Mouse (Mus musculus) limb, embryonic 14.5 days (tissue): ENCODE results near the gene 9930022D16Rik. TPM values are rescaled to one million over a fixed set of nuclear protein-coding genes. Genes with fewer than 3 reads are reported as not detected.

Experiments
- ATAC-seq: fragments of 200-750 bp; cut with Nextera tagmentation; 2 replicates; pipeline ENCODE4 v1.8.0; 2017; ENCODE audit warnings: low read depth, moderate number of reproducible peaks, moderate TSS enrichment; ENCODE audit not compliant: low FRiP score
- DNase-seq: peaks from one replicate; pipeline ENCODE4 v3.0.0-alpha.2; 2015; ENCODE audit warnings: low spot score
- H3K27ac ChIP-seq: fragments of 300-500 bp; sonication (generic); replicated peaks from 2 replicates; pipeline ENCODE4 v1.5.1; 2014; ENCODE audit warnings: low read depth, mild to moderate bottlenecking, low read length, moderate library complexity, mixed read lengths
- H3K27me3 ChIP-seq: fragments of 300-500 bp; sonication (generic); 2 replicates; pipeline ENCODE4 v1.6.1; 2014; ENCODE audit warnings: low read length, mixed read lengths; ENCODE audit not compliant: control insufficient read depth, insufficient read depth
- H3K36me3 ChIP-seq: fragments of 300-500 bp; sonication (generic); 2 replicates; pipeline ENCODE4 v1.6.1; 2014; ENCODE audit warnings: mild to moderate bottlenecking, low read length, moderate library complexity, mixed read lengths; ENCODE audit not compliant: control insufficient read depth, insufficient read depth
- H3K4me1 ChIP-seq: fragments of 300-500 bp; sonication (generic); 2 replicates; pipeline ENCODE4 v1.6.1; 2014; ENCODE audit warnings: antibody characterized with exemption, low read length, mixed read lengths; ENCODE audit not compliant: control insufficient read depth, insufficient read depth
- H3K4me2 ChIP-seq: fragments of 300-500 bp; sonication (generic); replicated peaks from 2 replicates; pipeline ENCODE4 v1.6.1; 2014; ENCODE audit warnings: low read depth, mild to moderate bottlenecking, low read length, moderate library complexity; ENCODE audit not compliant: severe bottlenecking
- H3K4me3 ChIP-seq: fragments of 300-500 bp; sonication (generic); replicated peaks from 2 replicates; pipeline ENCODE4 v1.5.1; 2014; ENCODE audit warnings: low read length
- H3K9ac ChIP-seq: fragments of 300-500 bp; sonication (generic); 2 replicates; pipeline ENCODE4 v1.6.1; 2014; ENCODE audit warnings: mild to moderate bottlenecking, low read depth, low read length, moderate library complexity; ENCODE audit not compliant: severe bottlenecking
- H3K9me3 ChIP-seq: fragments of 300-500 bp; sonication (generic); 2 replicates; pipeline ENCODE4 v1.6.1; 2016; ENCODE audit warnings: low read length; ENCODE audit not compliant: control insufficient read depth
- POLR2A ChIP-seq: fragments of 200-500 bp; IDR thresholded peaks from 2 replicates; pipeline ENCODE4 v1.8.0; 2012; ENCODE audit warnings: inconsistent platforms, mild to moderate bottlenecking, moderate library complexity, borderline replicate concordance; ENCODE audit not compliant: insufficient read depth, insufficient read length; ENCODE audit errors: extremely low read depth
- WGBS: fragments of 180-500 bp; shearing (Covaris S2); extraction: QIAGEN DNeasy Blood & Tissue Kit; methylation state at CpG from one replicate; pipeline ENCODE4 v1.1.7; 2014; 5-methylcytosine and 5-hydroxymethylcytosine counted together
- polyA plus RNA-seq, 2 experiments: library from polyadenylated mRNA; depleted of rRNA in 1 of 2; stranded (reverse) in 1 of 2; unstranded in 1 of 2; fragments of >200 nt; fragmentation: Nextera tagmentation in 1 of 2; extraction: Ambion mirVana in 1 of 2; gene quantifications; 2 replicates each; pipeline versions ENCODE4 v1.2.1 to v1.2.3; 2012 to 2014

9930022D16Rik gene
- polyA plus RNA-seq, 2 experiments = not detected

- peaks cover 37% of the 10 kb centered on the region for H3K36me3 ChIP-seq
- no peak for TF ChIP-seq POLR2A
- H3K27me3 ChIP-seq = no peaks in the 10 kb centered on the region
- no peak for DNase-seq
- no peak overlapping the region; the same call in 1 of the 2 replicates for H3K4me2 ChIP-seq
- H3K9ac ChIP-seq = no peak overlapping the region
- no peak overlapping the region for H3K27ac ChIP-seq
- H3K4me1 ChIP-seq = peaks cover 13% of the 10 kb centered on the region
- 96% methylated on average over 5 of the region's 5 CpGs for WGBS
- no peak overlapping the region for H3K4me3 ChIP-seq
- ATAC-seq = no peak
- H3K9me3 ChIP-seq = no peaks in the 10 kb centered on the region
Observed at GRCm38 (mm10) chr11:109427353-109427752, 13.6 kb downstream of the 9930022D16Rik start.

GRCm38 (mm10) chr11:109434233-109434798 is 20.6 kb downstream of the 9930022D16Rik start:
- 91% methylated on average over 16 of the region's 16 CpGs for WGBS
- H3K9ac ChIP-seq = no peak overlapping the region
- no peaks in the 10 kb centered on the region for H3K9me3 ChIP-seq
- DNase-seq (no peak), ATAC-seq (no peak)
- peaks cover 7% of the 10 kb centered on the region for H3K4me1 ChIP-seq
- no peak overlapping the region for H3K4me2 ChIP-seq
- no peak overlapping the region for H3K27ac ChIP-seq
- no peak for TF ChIP-seq POLR2A
- peaks cover 72% of the 10 kb centered on the region for H3K36me3 ChIP-seq
- no peak overlapping the region for H3K4me3 ChIP-seq
- H3K27me3 ChIP-seq = no peaks in the 10 kb centered on the region

GRCm38 (mm10) chr11:109436889-109437288 is 23.2 kb downstream of the 9930022D16Rik start:
- Histone ChIP-seq H3K36me3 (peaks cover 52% of the 10 kb centered on the region), H3K4me3 (no peak overlapping the region), H3K4me2 (no peak overlapping the region), H3K9ac (no peak overlapping the region), H3K9me3 (no peaks in the 10 kb centered on the region), H3K27ac (no peak overlapping the region), H3K27me3 (no peaks in the 10 kb centered on the region), H3K4me1 (peaks cover 4% of the 10 kb centered on the region; the same call in 1 of the 2 replicates)
- ATAC-seq (no peak), DNase-seq (no peak)
- TF ChIP-seq POLR2A = no peak
- 67% methylated on average over 7 of the region's 8 CpGs for WGBS

- peak overlapping the region; percentile 88; the same call in 1 of the 2 replicates for H3K4me2 ChIP-seq
- no peak overlapping the region for H3K27ac ChIP-seq
- peak overlapping the region; percentile 55; the same call in 1 of the 2 replicates for H3K4me3 ChIP-seq
- H3K9ac ChIP-seq = 0 out of 2 replicates have a peak overlapping the region, but pooled peaks have one; percentile 65
- H3K4me1 ChIP-seq = peaks cover 4% of the 10 kb centered on the region; the same call in 1 of the 2 replicates
- H3K9me3 ChIP-seq = no peaks in the 10 kb centered on the region
- no peak for TF ChIP-seq POLR2A
- peaks cover 40% of the 10 kb centered on the region for H3K36me3 ChIP-seq
- ATAC-seq (peak; percentile 42; the same call in 1 of the 2 replicates), DNase-seq (no peak)
- H3K27me3 ChIP-seq = no peaks in the 10 kb centered on the region
- WGBS = 19% methylated on average over 5 of the region's 5 CpGs
Observed at GRCm38 (mm10) chr11:109439209-109439608, 25.5 kb downstream of the 9930022D16Rik start.

GRCm38 (mm10) chr11:109439829-109440340 is 26.2 kb downstream of the 9930022D16Rik start:
- H3K4me1 ChIP-seq = peaks cover 4% of the 10 kb centered on the region; the same call in 1 of the 2 replicates
- peak; percentile 47 for ATAC-seq
- H3K36me3 ChIP-seq = peaks cover 33% of the 10 kb centered on the region
- peak; percentile 65 for DNase-seq
- no peak overlapping the region for H3K27ac ChIP-seq
- no peaks in the 10 kb centered on the region for H3K27me3 ChIP-seq
- WGBS = 3% methylated on average over 32 of the region's 32 CpGs
- H3K9ac ChIP-seq = peak overlapping the region; percentile 65
- H3K4me2 ChIP-seq = peak overlapping the region; percentile 88
- H3K9me3 ChIP-seq = no peaks in the 10 kb centered on the region
- peak overlapping the region; percentile 55 for H3K4me3 ChIP-seq
- no peak for TF ChIP-seq POLR2A
